Mouse (Mus musculus) hindbrain, embryonic 12.5 days (tissue): ENCODE measurements around the gene Plin3. TPM values are rescaled to one million over a fixed set of nuclear protein-coding genes. Genes with fewer than 3 reads are reported as not detected.

ENCODE experiments used
- ATAC-seq: fragments of 200-750 bp; cut with Nextera tagmentation; 2 replicates; pipeline ENCODE4 v1.8.0; 2017; ENCODE audit warnings: moderate TSS enrichment; ENCODE audit not compliant: low FRiP score
- H3K27ac ChIP-seq: fragments of 300-500 bp; sonication (generic); 2 replicates; pipeline ENCODE4 v1.5.1; 2016; ENCODE audit warnings: mild to moderate bottlenecking
- H3K27me3 ChIP-seq: fragments of 300-500 bp; sonication (generic); 2 replicates; pipeline ENCODE4 v1.6.1; 2016; ENCODE audit warnings: mild to moderate bottlenecking
- H3K36me3 ChIP-seq: fragments of 300-500 bp; sonication (generic); 2 replicates; pipeline ENCODE4 v1.6.1; 2016; ENCODE audit warnings: mild to moderate bottlenecking
- H3K4me1 ChIP-seq: fragments of 300-500 bp; sonication (generic); 2 replicates; pipeline ENCODE4 v1.6.1; 2016
- H3K4me2 ChIP-seq: fragments of 300-500 bp; sonication (generic); replicated peaks from 2 replicates; pipeline ENCODE4 v1.6.1; 2016; ENCODE audit warnings: mild to moderate bottlenecking
- H3K4me3 ChIP-seq: fragments of 300-500 bp; sonication (generic); 2 replicates; pipeline ENCODE4 v1.5.1; 2016; ENCODE audit warnings: mild to moderate bottlenecking
- H3K9ac ChIP-seq: fragments of 300-500 bp; sonication (generic); 2 replicates; pipeline ENCODE4 v1.6.1; 2016; ENCODE audit warnings: mild to moderate bottlenecking, moderate library complexity
- H3K9me3 ChIP-seq: fragments of 300-500 bp; sonication (generic); replicated peaks from 2 replicates; pipeline ENCODE4 v1.6.1; 2016; ENCODE audit warnings: mild to moderate bottlenecking
- WGBS: fragments of 180-500 bp; shearing (Covaris S2); methylation state at CpG from one replicate; pipeline ENCODE4 v1.1.7; 2016; 5-methylcytosine and 5-hydroxymethylcytosine counted together
- polyA plus RNA-seq: library from polyadenylated mRNA; unstranded; fragments of >200 nt; fragmentation: Nextera tagmentation; extraction: Ambion mirVana; gene quantifications from 2 replicates; pipeline ENCODE4 v1.2.1, GENCODE M21; 2016

Plin3 gene
- polyA plus RNA-seq, 1 experiment from 2014 or later: 37.2 TPM

DNA sequence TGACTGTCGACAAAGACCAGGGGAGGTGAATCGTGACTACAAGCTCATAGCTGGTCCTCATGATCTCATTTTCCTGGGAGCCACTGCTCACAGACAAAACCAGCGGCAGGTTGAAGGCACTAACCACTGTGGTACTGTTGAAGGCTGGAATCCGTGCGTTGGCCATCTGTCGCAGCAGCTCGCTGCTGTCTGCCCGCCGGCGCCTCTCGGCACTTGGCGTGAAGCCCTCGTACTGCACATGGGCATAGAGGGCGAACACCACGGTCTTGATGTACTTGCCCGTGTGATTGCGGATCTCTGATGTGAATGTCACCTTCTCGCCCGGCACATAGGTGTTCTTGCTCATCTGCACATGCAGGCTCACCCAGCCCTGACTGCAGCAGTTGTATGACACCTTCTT, 1.6 kb upstream of the Plin3 start:
- H3K4me3 ChIP-seq: no peak overlapping the region
- H3K27ac ChIP-seq: no peak overlapping the region
- no peak for ATAC-seq
- no peaks in the 10 kb centered on the region for H3K36me3 ChIP-seq
- H3K27me3 ChIP-seq: no peaks in the 10 kb centered on the region
- no peak overlapping the region for H3K4me2 ChIP-seq
- H3K4me1 ChIP-seq: peaks cover 25% of the 10 kb centered on the region
- no peaks in the 10 kb centered on the region for H3K9me3 ChIP-seq
- no peak overlapping the region for H3K9ac ChIP-seq
- WGBS: 87% methylated on average over 19 of the region's 19 CpGs

DNA sequence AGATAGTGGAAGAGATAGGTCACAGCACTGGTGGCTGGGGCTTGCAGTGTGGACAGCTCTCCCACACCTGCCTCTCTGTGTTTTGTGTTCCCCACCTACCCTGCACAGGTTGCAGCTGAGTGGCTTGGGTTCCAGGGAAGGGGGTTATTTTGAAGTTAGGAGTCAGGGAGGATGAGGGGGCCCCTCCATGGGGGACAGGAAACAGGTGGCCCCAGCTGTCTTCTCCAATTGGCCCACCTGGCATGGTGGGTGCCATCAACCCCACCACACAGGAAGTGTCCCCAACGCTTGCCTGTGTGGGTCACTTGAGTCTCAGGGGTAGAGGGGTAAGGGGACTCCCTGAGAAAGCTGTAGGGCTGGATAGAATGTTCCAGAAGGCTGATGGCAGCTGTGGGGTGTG, 618 bp upstream of the Plin3 start:
- Histone ChIP-seq H3K36me3 (no peaks in the 10 kb centered on the region), H3K4me2 (no peak overlapping the region), H3K4me3 (no peak overlapping the region), H3K27ac (no peak overlapping the region), H3K4me1 (peaks cover 30% of the 10 kb centered on the region), H3K9me3 (no peaks in the 10 kb centered on the region), H3K27me3 (no peaks in the 10 kb centered on the region), H3K9ac (no peak overlapping the region)
- 75% methylated on average over 1 of the region's 1 CpGs for WGBS
- ATAC-seq: no peak

DNA sequence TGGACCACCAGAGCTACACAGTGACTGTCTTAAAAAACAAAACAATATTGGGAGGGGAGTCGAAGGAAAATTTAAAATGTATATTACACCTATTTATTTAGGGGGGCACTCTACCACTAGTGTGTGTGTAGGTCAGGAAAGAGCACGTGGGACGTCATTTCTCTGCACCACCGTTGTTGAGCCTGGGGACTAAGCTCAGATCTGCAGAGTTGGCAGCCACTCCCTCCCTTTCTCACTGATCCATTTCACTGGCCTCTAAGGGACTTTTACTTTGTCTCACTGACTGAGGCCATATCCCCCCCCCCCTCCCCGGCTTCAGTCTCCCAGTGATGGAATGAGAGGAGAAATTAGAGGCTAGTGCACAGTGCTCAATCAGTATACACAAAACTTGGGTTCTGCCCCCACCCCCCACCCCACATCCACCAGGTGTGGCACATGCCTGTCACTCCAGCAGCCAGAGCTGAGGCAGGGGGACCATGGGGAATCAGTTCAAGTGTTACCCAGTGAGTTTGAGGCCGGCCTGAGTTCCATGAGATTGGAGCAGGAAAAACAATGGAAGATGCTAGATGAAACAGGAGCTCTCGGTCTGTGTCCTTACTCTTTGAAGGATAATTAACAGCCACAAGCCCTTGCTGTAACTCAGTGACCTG, 722 bp downstream of the Plin3 start:
- peak overlapping the region; percentile 51 for H3K4me2 ChIP-seq
- H3K9me3 ChIP-seq: no peaks in the 10 kb centered on the region
- no peak for ATAC-seq
- 64% methylated on average over 7 of the region's 7 CpGs for WGBS
- H3K36me3 ChIP-seq: no peaks in the 10 kb centered on the region
- H3K27me3 ChIP-seq: no peaks in the 10 kb centered on the region
- no peak overlapping the region; the same call in 1 of the 2 replicates for H3K9ac ChIP-seq
- H3K4me1 ChIP-seq: peaks cover 38% of the 10 kb centered on the region
- no peak overlapping the region for H3K4me3 ChIP-seq
- H3K27ac ChIP-seq: peak overlapping the region; percentile 80

DNA sequence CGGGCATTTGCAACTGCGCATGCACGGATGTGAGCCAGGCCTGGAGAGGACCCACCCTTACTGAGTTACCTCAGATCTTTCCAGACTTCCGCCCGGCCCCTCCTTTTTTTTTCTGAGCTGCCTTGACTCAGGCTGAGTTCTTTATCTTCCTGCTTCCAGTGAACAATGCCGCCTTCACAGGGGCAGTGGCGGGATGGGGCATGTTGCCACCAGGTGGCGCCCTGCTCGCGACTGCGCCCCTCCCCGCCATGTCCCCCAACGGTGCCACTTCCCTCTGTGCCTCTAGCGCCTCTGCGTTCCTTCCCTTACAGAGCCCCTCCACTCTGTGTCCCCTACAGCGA, 1.5 kb downstream of the Plin3 start:
- Histone ChIP-seq H3K4me1 (peaks cover 38% of the 10 kb centered on the region), H3K27ac (peak overlapping the region; percentile 80), H3K9ac (peak overlapping the region; percentile 51), H3K36me3 (0 out of 2 replicates have a peak, but pooled peaks cover 1% of the 10 kb centered on the region), H3K9me3 (no peaks in the 10 kb centered on the region), H3K4me2 (peak overlapping the region; percentile 51), H3K4me3 (peak overlapping the region; percentile 18; the same call in 1 of the 2 replicates), H3K27me3 (no peaks in the 10 kb centered on the region)
- 2% methylated on average over 16 of the region's 16 CpGs for WGBS
- ATAC-seq: peak; percentile 83

DNA sequence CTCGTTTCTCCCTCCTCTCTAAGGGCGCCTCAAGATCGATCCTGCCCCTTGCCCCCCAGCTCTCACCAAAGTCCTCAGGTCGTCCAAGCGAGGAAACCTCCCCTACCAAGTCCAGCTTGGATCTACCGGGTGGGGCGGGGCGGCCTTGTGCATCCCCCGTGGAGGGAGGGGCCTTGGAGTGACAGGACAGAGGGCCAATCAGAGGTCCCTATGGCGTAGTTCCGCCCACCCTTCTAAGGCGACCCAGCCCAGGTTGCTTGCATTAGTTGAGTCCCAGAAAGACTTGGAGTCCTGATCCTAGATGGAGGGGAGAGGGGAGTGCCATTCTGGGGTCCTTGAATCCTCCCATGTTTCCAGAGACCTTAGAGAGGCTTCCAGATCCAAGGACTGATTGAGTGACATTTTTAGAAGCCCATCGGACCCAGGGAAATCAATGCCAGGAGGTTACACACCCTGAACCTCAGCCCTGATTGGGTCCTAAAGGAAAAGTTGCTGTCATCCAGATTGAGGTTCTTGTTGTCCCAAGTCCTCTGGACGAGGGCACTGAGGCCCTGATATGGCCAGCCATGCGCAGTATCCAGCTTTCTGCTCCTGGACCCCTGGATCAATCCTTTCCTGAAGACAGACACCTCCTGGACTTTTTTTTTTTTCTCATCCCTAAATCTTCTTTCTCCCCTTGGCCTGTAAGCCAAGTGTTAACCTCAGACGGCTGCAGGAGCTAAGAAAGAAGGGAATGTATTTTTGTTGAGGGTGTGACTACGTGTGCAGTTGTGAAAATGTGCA, 2.1 kb downstream of the Plin3 start:
- 2% methylated on average over 17 of the region's 17 CpGs for WGBS
- 0 out of 2 replicates have a peak, but pooled peaks cover 7% of the 10 kb centered on the region for H3K36me3 ChIP-seq
- peak overlapping the region; percentile 59; the same call in 1 of the 2 replicates for H3K9ac ChIP-seq
- H3K27me3 ChIP-seq: no peaks in the 10 kb centered on the region
- H3K4me1 ChIP-seq: peaks cover 38% of the 10 kb centered on the region
- peak overlapping the region; percentile 38 for H3K4me3 ChIP-seq
- no peaks in the 10 kb centered on the region for H3K9me3 ChIP-seq
- H3K27ac ChIP-seq: peak overlapping the region; percentile 80
- H3K4me2 ChIP-seq: peak overlapping the region; percentile 51
- ATAC-seq: peak; percentile 69

DNA sequence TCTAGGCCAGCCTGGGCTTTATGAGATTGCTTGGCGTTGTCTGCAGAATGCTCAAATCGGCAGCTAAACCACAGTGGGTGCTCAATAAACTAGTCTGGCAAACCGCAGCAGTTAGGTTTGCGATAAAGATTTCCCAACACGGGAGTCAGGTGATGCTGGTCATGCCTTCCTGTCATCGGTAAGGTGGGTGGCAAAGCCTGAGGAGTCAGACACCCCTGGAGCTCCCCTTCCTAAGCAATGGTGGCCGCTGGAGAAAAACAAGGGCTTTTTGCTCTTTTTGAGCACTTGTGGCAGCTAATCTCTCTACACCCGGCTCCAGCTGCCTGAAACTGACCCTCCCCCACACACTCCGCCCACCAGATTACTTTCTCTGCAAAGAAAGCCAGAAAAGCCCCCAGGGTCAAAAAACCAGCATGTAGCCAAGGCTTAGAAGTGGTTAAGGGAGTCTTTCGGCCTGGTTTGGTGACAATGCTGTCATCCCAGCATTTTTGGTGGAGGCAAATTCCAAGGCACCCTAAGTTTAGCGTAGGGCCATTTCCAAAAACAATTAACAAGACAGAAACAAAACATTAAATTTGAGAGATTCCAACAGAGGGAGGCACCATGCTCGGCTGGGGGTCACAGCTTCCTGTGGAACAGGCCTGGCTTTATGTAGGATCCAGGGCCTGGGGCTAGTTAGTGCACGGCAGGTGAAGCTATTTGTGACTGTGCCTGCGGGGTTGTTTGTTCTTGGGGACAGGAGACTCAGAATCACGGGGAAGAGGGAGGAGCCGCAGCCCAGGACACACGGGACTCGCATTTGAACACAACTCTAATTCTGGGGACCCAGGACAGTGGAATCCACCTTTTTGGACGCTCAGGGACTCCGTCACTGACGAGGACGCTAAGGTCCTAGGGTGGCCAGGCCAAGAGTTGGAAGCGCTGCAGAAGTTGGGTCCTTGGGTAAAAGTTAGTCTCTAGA, 3.0 kb downstream of the Plin3 start:
- Histone ChIP-seq H3K4me2 (peak overlapping the region; percentile 51), H3K36me3 (peaks cover 15% of the 10 kb centered on the region; the same call in 1 of the 2 replicates), H3K27ac (peak overlapping the region; percentile 80), H3K27me3 (no peaks in the 10 kb centered on the region), H3K4me1 (peaks cover 38% of the 10 kb centered on the region), H3K4me3 (peak overlapping the region; percentile 38), H3K9ac (peak overlapping the region; percentile 59), H3K9me3 (no peaks in the 10 kb centered on the region)
- ATAC-seq: 0 out of 2 replicates have a peak, but pooled peaks have one; percentile 6
- 3% methylated on average over 23 of the region's 23 CpGs for WGBS

DNA sequence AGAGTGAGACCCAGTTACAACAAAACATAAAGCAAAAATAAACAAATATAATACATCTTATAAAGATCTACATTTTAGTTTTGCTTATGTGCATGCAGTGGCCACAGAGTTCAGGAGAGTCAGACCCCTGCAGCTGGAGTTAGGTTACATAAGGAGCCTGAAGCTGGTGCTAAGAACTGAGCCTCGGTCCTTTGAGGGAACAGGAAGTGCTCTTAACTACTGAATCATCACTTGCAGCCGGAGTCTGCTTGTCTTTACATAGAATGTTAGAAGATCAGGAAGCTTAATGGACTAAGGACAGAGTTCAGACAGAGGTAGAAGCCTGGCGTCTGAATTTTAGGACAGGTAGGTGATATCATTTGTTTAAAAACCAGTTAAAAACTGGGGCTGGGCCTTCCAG, 3.8 kb downstream of the Plin3 start:
- 53% methylated on average over 3 of the region's 3 CpGs for WGBS

DNA sequence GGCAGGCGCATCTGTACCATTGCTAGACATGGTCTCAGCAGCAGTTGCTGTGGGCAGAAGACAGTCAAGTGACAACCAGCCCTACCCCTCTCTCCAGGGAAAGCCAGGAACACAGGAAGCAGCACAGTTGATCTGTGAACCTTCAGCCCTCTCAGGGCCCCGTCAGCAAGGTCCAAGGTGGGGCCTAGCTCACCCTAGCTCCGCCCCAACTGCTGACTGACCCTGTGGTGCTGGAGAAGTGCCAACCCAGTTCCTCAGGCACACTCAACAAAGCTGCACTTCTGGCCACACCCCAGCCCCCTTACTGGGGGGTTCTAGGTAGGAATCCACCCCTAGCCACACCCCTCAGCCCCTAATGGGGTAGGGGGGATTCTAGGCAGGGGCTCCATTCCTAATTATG, 4.8 kb downstream of the Plin3 start:
- Histone ChIP-seq H3K27me3 (no peaks in the 10 kb centered on the region), H3K9me3 (no peaks in the 10 kb centered on the region), H3K9ac (no peak overlapping the region), H3K27ac (0 out of 2 replicates have a peak overlapping the region, but pooled peaks have one; percentile 35), H3K4me1 (peaks cover 38% of the 10 kb centered on the region), H3K4me3 (no peak overlapping the region), H3K4me2 (no peak overlapping the region), H3K36me3 (peaks cover 15% of the 10 kb centered on the region; the same call in 1 of the 2 replicates)
- ATAC-seq: no peak
- 52% methylated on average over 3 of the region's 3 CpGs for WGBS

More for the DNA sequence above, 3.8 kb downstream of the Plin3 start:
- Histone ChIP-seq H3K4me3 (0 out of 2 replicates have a peak overlapping the region, but pooled peaks have one; percentile 38), H3K9me3 (no peaks in the 10 kb centered on the region), H3K4me2 (peak overlapping the region; percentile 51), H3K27ac (peak overlapping the region; percentile 80), H3K9ac (peak overlapping the region; percentile 59; the same call in 1 of the 2 replicates), H3K36me3 (peaks cover 15% of the 10 kb centered on the region; the same call in 1 of the 2 replicates), H3K27me3 (no peaks in the 10 kb centered on the region), H3K4me1 (peaks cover 38% of the 10 kb centered on the region)
- ATAC-seq: no peak

DNA sequence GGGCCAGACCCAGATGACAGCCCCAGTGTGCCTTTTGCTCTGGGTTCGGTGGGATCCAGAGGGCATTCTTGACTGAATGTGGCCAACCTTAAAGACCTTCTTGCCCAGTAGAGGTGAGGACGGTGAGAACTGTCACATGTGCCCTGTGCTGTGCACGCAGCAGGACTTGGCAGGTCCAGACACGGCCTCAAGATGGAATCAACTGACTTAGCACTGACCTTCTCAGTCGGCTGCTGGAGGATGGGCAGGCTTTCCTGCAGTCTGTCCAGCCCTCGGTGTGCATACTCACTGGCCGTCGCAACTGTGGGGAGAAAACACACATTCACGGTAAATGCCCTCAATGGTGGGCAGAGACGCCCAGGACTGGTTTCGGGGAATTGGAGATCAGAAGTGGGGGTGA, 6.7 kb downstream of the Plin3 start:
- ATAC-seq: no peak
- Histone ChIP-seq H3K27me3 (no peaks in the 10 kb centered on the region), H3K4me1 (peaks cover 27% of the 10 kb centered on the region), H3K9me3 (no peaks in the 10 kb centered on the region), H3K9ac (no peak overlapping the region), H3K27ac (no peak overlapping the region), H3K36me3 (peaks cover 22% of the 10 kb centered on the region), H3K4me3 (no peak overlapping the region), H3K4me2 (no peak overlapping the region)
- 93% methylated on average over 11 of the region's 11 CpGs for WGBS

DNA sequence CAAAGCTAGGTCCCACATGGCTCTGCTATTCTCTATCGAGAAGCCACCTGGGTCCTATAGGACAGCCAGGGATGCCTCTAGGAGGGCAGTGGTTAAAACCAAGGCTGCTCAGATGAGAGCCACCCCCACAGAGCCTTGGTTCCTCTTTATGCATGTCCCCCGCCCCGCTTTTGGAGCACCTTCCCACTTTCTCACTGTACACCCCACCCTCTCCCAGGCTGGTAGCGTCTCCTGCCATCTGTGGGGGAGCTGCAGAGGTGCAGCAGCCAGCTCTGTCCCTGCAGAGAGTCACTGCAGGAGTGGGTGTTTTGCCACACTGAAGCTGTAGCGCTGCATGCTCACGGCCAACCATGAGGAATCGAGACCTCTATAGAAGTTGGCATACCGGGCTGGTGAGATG, 9.4 kb downstream of the Plin3 start:
- 94% methylated on average over 8 of the region's 8 CpGs for WGBS

DNA sequence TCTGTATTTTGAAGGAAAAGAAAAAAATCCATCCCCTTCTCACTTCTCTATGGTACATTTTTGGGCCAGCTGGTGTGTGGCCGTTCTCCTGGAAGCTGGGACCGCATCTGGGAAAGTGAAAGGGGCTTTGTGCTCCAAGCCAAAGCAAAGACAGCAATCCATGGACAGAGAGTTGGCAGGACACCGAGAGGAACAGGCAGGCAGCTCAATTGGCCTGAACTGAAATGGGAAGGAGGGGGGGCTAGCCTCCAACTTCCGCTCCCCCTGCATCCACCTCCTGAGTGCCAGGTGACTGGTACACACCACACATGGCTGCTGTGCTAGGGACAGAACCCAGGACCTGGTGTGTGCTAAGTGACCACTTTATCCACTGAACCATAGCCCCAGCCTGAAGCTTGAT, 9.9 kb downstream of the Plin3 start:
- WGBS: 89% methylated on average over 4 of the region's 4 CpGs
- no peak for ATAC-seq
- H3K9ac ChIP-seq: no peak overlapping the region

More for the DNA sequence above, 9.4 kb downstream of the Plin3 start:
- Histone ChIP-seq H3K4me3 (no peak overlapping the region), H3K9ac (no peak overlapping the region), H3K36me3 (peaks cover 28% of the 10 kb centered on the region), H3K27ac (no peak overlapping the region), H3K4me2 (no peak overlapping the region), H3K27me3 (no peaks in the 10 kb centered on the region), H3K9me3 (no peaks in the 10 kb centered on the region), H3K4me1 (peaks cover 8% of the 10 kb centered on the region)
- ATAC-seq: no peak

DNA sequence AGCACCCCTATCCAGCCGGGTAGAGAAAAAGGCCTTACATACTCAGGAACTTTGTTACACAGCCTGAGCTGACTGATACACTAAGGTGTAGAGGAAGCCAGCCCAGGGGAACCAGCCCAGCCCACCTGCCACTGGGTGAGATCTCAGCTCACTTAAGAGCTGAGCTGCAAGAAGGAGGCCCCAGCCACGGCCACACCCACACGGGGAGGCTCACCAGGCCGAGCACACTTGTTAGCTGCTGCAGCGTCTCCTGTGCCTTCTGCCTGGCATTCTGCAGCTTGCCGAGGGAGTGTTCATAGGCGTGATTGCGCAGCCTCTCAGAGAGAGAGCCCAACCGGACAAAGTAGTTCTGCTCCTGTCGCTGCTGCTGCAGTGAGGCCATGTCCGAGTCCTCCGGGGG, 11.5 kb downstream of the Plin3 start:
- H3K27ac ChIP-seq: no peak overlapping the region
- no peak overlapping the region for H3K9ac ChIP-seq
- peaks cover 27% of the 10 kb centered on the region for H3K36me3 ChIP-seq
- no peaks in the 10 kb centered on the region for H3K9me3 ChIP-seq
- no peak overlapping the region for H3K4me2 ChIP-seq
- 91% methylated on average over 12 of the region's 12 CpGs for WGBS
- peaks cover 13% of the 10 kb centered on the region for H3K4me1 ChIP-seq
- no peaks in the 10 kb centered on the region for H3K27me3 ChIP-seq
- ATAC-seq: no peak
- H3K4me3 ChIP-seq: no peak overlapping the region

More for the DNA sequence above, 9.9 kb downstream of the Plin3 start:
- Histone ChIP-seq H3K27me3 (no peaks in the 10 kb centered on the region), H3K4me2 (no peak overlapping the region), H3K27ac (no peak overlapping the region), H3K4me3 (no peak overlapping the region), H3K9me3 (no peaks in the 10 kb centered on the region), H3K4me1 (peaks cover 3% of the 10 kb centered on the region), H3K36me3 (peaks cover 28% of the 10 kb centered on the region)
